9 mouse cellular contexts compared by ENCODE assay signal in genomic region chr7:16628096-16628771, GRCm38 (mm10). TPM values are rescaled to one million over a fixed set of nuclear protein-coding genes. Genes with fewer than 3 reads are reported as not detected.
A peak's percentile ranks its signal among the peaks of the same experiment; 100 is the strongest.
DNase-seq lines count a peak whose midpoint lies in the region; ATAC-seq lines count a peak whose summit lies in the region.
"Had no signal": no experiment of that assay in that cellular context is flagged by ENCODE, and none has a peak within 500 bp of the region (broad histone marks: within the 10 kb centered on the region; RNA-seq: fewer than 3 reads in every experiment).

No protein-coding gene starts in this region.

- H3K36me3 ChIP-seq in embryonic facial prominence, embryonic 11.5 days (replicated peaks; ENCODE audit: control insufficient read depth, insufficient read depth, low read depth, low read length): no peaks in the 10 kb centered on the region
- H3K36me3 ChIP-seq: limb, embryonic 15.5 days had no signal

- no peaks in the 10 kb centered on the region for H3K27me3 ChIP-seq in embryonic facial prominence, embryonic 11.5 days (ENCODE audit: control insufficient read depth, insufficient read depth, low read length)
- H3K27me3 ChIP-seq: limb, embryonic 15.5 days had no signal

- no peak overlapping the region for H3K27ac ChIP-seq in embryonic facial prominence, embryonic 11.5 days (replicated peaks; ENCODE audit: low read depth, low read length)
- H3K27ac ChIP-seq: limb, embryonic 15.5 days had no signal

- no peaks in the 10 kb centered on the region for H3K9me3 ChIP-seq in embryonic facial prominence, embryonic 11.5 days (replicated peaks; ENCODE audit: control insufficient read depth, low read length)
- H3K9me3 ChIP-seq: limb, embryonic 15.5 days had no signal

- no peaks in the 10 kb centered on the region for H3K4me1 ChIP-seq in embryonic facial prominence, embryonic 11.5 days (ENCODE audit: control insufficient read depth, insufficient read depth, low read length)
- H3K4me1 ChIP-seq: limb, embryonic 15.5 days had no signal

- no peak for ATAC-seq in embryonic facial prominence, embryonic 11.5 days (replicated peaks; ENCODE audit: insufficient number of reproducible peaks, low FRiP score, low TSS enrichment, low read depth)

- H3K4me2 ChIP-seq in embryonic facial prominence, embryonic 11.5 days (ENCODE audit: low read depth, low read length): no peak overlapping the region
- H3K4me2 ChIP-seq: limb, embryonic 15.5 days had no signal

- peak; percentile 45 to 58 for DNase-seq in adrenal gland, adult 18-20 months (ENCODE audit: low spot score in 2 of 2)
- DNase-seq in adrenal gland, postnatal 4 days (ENCODE audit: low spot score in 2 of 2): no peak
- peak; percentile 52 to 67 for DNase-seq in adrenal gland, postnatal 36 days
- DNase-seq in embryonic facial prominence, embryonic 11.5 days (ENCODE audit: low spot score): peak; percentile 90
- peak; percentile 67 to 69 for DNase-seq in heart, postnatal 36 days
- peak; percentile 64 for DNase-seq in layer of hippocampus, adult 9-10 months (ENCODE audit: low spot score)
- peak; percentile 70 for DNase-seq in lung, postnatal 25 days (ENCODE audit: low spot score)
- peak; percentile 74 to 83 for DNase-seq in right cerebral cortex, postnatal 10 days (ENCODE audit: low spot score in 2 of 2)

- intact Hi-C loops in heart, postnatal 36 days (cut with DNase I): loop anchor here (1.0 to 2.0 kb wide), 3 partner anchors 67 to 181 kb away; no protein-coding TSS in a partner anchor

- WGBS in embryonic facial prominence, embryonic 11.5 days: 35% methylated on average over 12 of the region's 12 CpGs

- no peak overlapping the region for H3K9ac ChIP-seq in embryonic facial prominence, embryonic 11.5 days (replicated peaks; ENCODE audit: low read length)
- H3K9ac ChIP-seq: limb, embryonic 15.5 days had no signal

- no peak overlapping the region for H3K4me3 ChIP-seq in embryonic facial prominence, embryonic 11.5 days (ENCODE audit: low read depth, low read length)
- H3K4me3 ChIP-seq: limb, embryonic 15.5 days had no signal

RNA-seq across cellular contexts. Expression of gene Arhgap35, which starts 13.4 kb away (rescaled TPM):
- total RNA-seq in adrenal gland, adult 18-20 months (2021): 10 to 100 TPM; 54.3 to 63.1 TPM
- 10 to 100 TPM; 72.2 to 76.0 TPM for total RNA-seq in adrenal gland, postnatal 4 days (2021)
- total RNA-seq in adrenal gland, postnatal 36 days (2021): 10 to 100 TPM; 55.7 to 68.7 TPM
- polyA plus RNA-seq in embryonic facial prominence, embryonic 11.5 days (2014; fragmentation: Nextera tagmentation; extraction: Ambion mirVana): 32.6 and 34.3 TPM in 2 replicates
- total RNA-seq in heart, postnatal 36 days (2021): 10 to 100 TPM; 32.0 to 35.1 TPM

RNA-seq across cellular contexts. Expression of gene Ceacam15, which starts 47.3 kb away (rescaled TPM):
- not detected for total RNA-seq in adrenal gland, adult 18-20 months (2021)
- not detected for total RNA-seq in adrenal gland, postnatal 4 days (2021)
- not detected for total RNA-seq in adrenal gland, postnatal 36 days (2021)
- not detected in 2 replicates for polyA plus RNA-seq in embryonic facial prominence, embryonic 11.5 days (2014; fragmentation: Nextera tagmentation; extraction: Ambion mirVana)
- total RNA-seq in heart, postnatal 36 days (2021): not detected
- polyA plus RNA-seq: limb, embryonic 15.5 days had no signal

Comparison
In these comparisons a context has a peak if more than half of its experiments do, and no peak if none do; other contexts are left out.
1. DNase-seq: peak in adrenal gland, adult 18-20 months (2 of 2), adrenal gland, postnatal 36 days (2 of 2), embryonic facial prominence, embryonic 11.5 days (single experiment), heart, postnatal 36 days (2 of 2), layer of hippocampus, adult 9-10 months (single experiment), lung, postnatal 25 days (single experiment) and right cerebral cortex, postnatal 10 days (2 of 2); none in adrenal gland, postnatal 4 days (0 of 2).